31 mouse cellular contexts compared by ENCODE assay signal in the genomic region with DNA sequence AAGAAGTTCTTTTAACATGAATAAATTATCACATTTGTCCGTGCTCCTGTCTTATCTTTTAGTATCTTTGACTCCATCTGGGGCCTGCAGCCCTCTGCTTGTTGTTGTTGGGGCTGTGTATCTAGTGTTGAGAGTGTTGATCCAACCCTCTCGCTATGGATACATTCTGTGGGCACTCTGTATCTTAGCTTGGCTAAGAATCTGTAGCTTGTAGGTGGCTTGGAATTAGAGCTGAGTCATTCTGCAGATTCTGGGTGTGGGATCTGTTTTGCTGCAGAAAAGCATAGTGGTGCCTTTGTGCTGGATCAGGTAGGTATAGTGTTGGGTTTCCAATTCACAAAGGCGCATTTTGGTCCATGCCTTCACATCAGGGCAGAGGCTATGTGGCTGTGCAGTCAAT.
DNase-seq lines count a peak whose midpoint lies in the region; ATAC-seq lines count a peak whose summit lies in the region.
"Had no signal": no experiment of that assay in that cellular context is flagged by ENCODE, and none has a peak within 500 bp of the region (broad histone marks: within the 10 kb centered on the region; RNA-seq: fewer than 3 reads in every experiment).

No protein-coding gene starts in this region.

- WGBS in heart, embryonic 11.5 days (ENCODE audit: insufficient replicate concordance) = 54% methylated on average over 3 of the region's 3 CpGs
- WGBS in liver, embryonic 12.5 days (ENCODE audit: insufficient replicate concordance) = 43% methylated on average over 3 of the region's 3 CpGs

- no peak for ATAC-seq in heart, embryonic 11.5 days (replicated peaks; ENCODE audit: insufficient number of reproducible peaks, low FRiP score, low TSS enrichment)
- no peak for ATAC-seq in liver, embryonic 12.5 days
- ATAC-seq: forebrain, embryonic 13.5 days; inflammation-experienced regulatory T-cells, adult 6 months; midbrain, embryonic 16.5 days had no signal

- H3K9me3 ChIP-seq in heart, embryonic 11.5 days (replicated peaks; ENCODE audit: control insufficient read depth, low read length) = no peaks in the 10 kb centered on the region
- H3K9me3 ChIP-seq in liver, embryonic 12.5 days (replicated peaks) = no peaks in the 10 kb centered on the region
- H3K9me3 ChIP-seq: embryonic facial prominence, embryonic 13.5 days; forebrain, embryonic 13.5 days; G1E; heart, embryonic 15.5 days; limb, embryonic 15.5 days; liver, embryonic 15.5 days; neural tube, embryonic 13.5 days had no signal

- H3K4me1 ChIP-seq in heart, embryonic 11.5 days (ENCODE audit: control insufficient read depth, insufficient read depth, low read length) = no peaks in the 10 kb centered on the region
- no peaks in the 10 kb centered on the region for H3K4me1 ChIP-seq in liver, embryonic 12.5 days
- H3K4me1 ChIP-seq: embryonic facial prominence, embryonic 13.5 days; forebrain, embryonic 13.5 days; heart, embryonic 15.5 days; limb, embryonic 15.5 days; liver, embryonic 15.5 days had no signal

- H3K9ac ChIP-seq in heart, embryonic 11.5 days (ENCODE audit: low read depth, low read length) = no peak overlapping the region
- H3K9ac ChIP-seq in liver, embryonic 12.5 days = no peak overlapping the region
- H3K9ac ChIP-seq: embryonic facial prominence, embryonic 13.5 days; forebrain, embryonic 13.5 days; heart, embryonic 15.5 days; hindbrain, embryonic 14.5 days; limb, embryonic 15.5 days; liver, embryonic 15.5 days; neural tube, embryonic 13.5 days had no signal

- H3K27ac ChIP-seq in heart, embryonic 11.5 days (ENCODE audit: low read depth, low read length) = no peak overlapping the region
- no peak overlapping the region for H3K27ac ChIP-seq in liver, embryonic 12.5 days
- H3K27ac ChIP-seq: embryonic facial prominence, embryonic 13.5 days; forebrain, embryonic 13.5 days; heart, embryonic 15.5 days; hindbrain, embryonic 14.5 days; limb, embryonic 15.5 days; liver, embryonic 15.5 days; neural tube, embryonic 13.5 days had no signal

- intact Hi-C loops in left cerebral cortex, postnatal 25 days (cut with DNase I) = loop anchor here (2.0 to 5.0 kb wide), 3 partner anchors 43 to 173 kb away; no protein-coding TSS in a partner anchor

- no peaks in the 10 kb centered on the region for H3K27me3 ChIP-seq in heart, embryonic 11.5 days (ENCODE audit: control insufficient read depth, insufficient read depth, low read length)
- H3K27me3 ChIP-seq in liver, embryonic 12.5 days (replicated peaks) = no peaks in the 10 kb centered on the region
- H3K27me3 ChIP-seq: CH12.LX; embryonic facial prominence, embryonic 13.5 days; forebrain, embryonic 13.5 days; heart, embryonic 15.5 days; limb, embryonic 15.5 days; liver, embryonic 15.5 days; neural tube, embryonic 13.5 days had no signal

- no peak overlapping the region for H3K4me3 ChIP-seq in heart, embryonic 11.5 days (ENCODE audit: low read depth, low read length)
- no peak overlapping the region for H3K4me3 ChIP-seq in liver, embryonic 12.5 days
- H3K4me3 ChIP-seq: embryonic facial prominence, embryonic 13.5 days; erythroblast, embryonic 14.5 days; forebrain, embryonic 13.5 days; heart, embryonic 15.5 days; limb, embryonic 15.5 days; liver, embryonic 15.5 days; myocyte; neural tube, embryonic 13.5 days had no signal

- peak; percentile 35 for DNase-seq in layer of hippocampus, adult 9-11 months
- no peak for DNase-seq in layer of hippocampus, postnatal 36 days
- DNase-seq in 3T3-L1 (ENCODE audit: low read depth, low spot score) = peak; percentile 42
- peak; percentile 35 for DNase-seq in fibroblast of lung, adult 2 months (ENCODE audit: low read depth)
- DNase-seq in left cerebral cortex, postnatal 25 days (ENCODE audit: low spot score in 2 of 2) = peak; percentile 47 to 86
- DNase-seq: adrenal gland, adult 2 months; B cell, adult 2 months; cerebellum, adult 2 months; cerebellum, postnatal 25 days; embryo, embryonic 11 days; gastrocnemius, postnatal 25 days; heart, postnatal 4 days; kidney, adult 18-20 months; kidney, postnatal 4 days; lung, postnatal 4 days; thymus, postnatal 25 days had no signal

- no peak overlapping the region for H3K4me2 ChIP-seq in heart, embryonic 11.5 days
- H3K4me2 ChIP-seq in liver, embryonic 12.5 days = no peak overlapping the region
- H3K4me2 ChIP-seq: embryonic facial prominence, embryonic 13.5 days; forebrain, embryonic 13.5 days; heart, embryonic 15.5 days; hindbrain, embryonic 14.5 days; limb, embryonic 15.5 days; liver, embryonic 15.5 days; neural tube, embryonic 13.5 days had no signal

- H3K36me3 ChIP-seq in heart, embryonic 11.5 days (ENCODE audit: control insufficient read depth, insufficient read depth, low read length) = no peaks in the 10 kb centered on the region
- no peaks in the 10 kb centered on the region for H3K36me3 ChIP-seq in liver, embryonic 12.5 days
- H3K36me3 ChIP-seq: embryonic facial prominence, embryonic 13.5 days; G1E; heart, embryonic 15.5 days; limb, embryonic 15.5 days; liver, embryonic 15.5 days; neural tube, embryonic 13.5 days had no signal

Comparison
In these comparisons a context has a peak if more than half of its experiments do, and no peak if none do; other contexts are left out.
1. DNase-seq: peak in layer of hippocampus, adult 9-11 months (single experiment), 3T3-L1 (single experiment), fibroblast of lung, adult 2 months (single experiment) and left cerebral cortex, postnatal 25 days (2 of 2); none in layer of hippocampus, postnatal 36 days (0 of 2).